In the genomic region with DNA sequence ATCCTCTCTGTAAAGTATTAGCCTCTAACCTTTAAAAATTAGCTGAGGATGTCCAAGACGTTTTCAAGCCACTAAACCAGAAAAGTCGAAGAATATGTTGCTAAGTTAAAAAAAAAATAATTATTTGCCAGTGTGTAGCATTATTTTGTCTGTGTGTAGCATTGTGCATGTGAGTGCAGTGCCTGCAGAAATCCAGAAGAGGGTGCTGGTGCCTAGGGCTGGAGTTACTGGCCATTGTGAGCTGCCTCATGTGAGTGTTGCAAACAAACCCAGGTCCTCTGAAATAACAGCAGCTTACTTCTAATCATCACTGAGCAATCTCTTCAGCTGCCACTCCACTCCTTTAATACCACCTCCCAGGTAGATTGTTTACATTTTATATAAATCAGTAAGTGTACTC, we compare ENCODE assay signal across 9 mouse cellular contexts.
DNase-seq lines count a peak whose midpoint lies in the region; TF ChIP-seq lines count a peak whose summit lies in the region.
"Had no signal": no experiment of that assay in that cellular context is flagged by ENCODE, and none has a peak within 500 bp of the region (broad histone marks: within the 10 kb centered on the region; RNA-seq: fewer than 3 reads in every experiment).

No protein-coding gene starts in this region.

- H3K36me3 ChIP-seq in E14TG2a.4 (ENCODE audit: insufficient read depth, low read length) = no peaks in the 10 kb centered on the region
- H3K36me3 ChIP-seq in embryonic facial prominence, embryonic 10.5 days (replicated peaks) = no peaks in the 10 kb centered on the region
- H3K36me3 ChIP-seq: neural tube, embryonic 15.5 days had no signal

- no peak for DNase-seq in layer of hippocampus, adult 2 months (ENCODE audit: low spot score in 2 of 2)
- no peak for DNase-seq in layer of hippocampus, adult 9-10 months (ENCODE audit: low spot score)
- DNase-seq in NIH3T3 (ENCODE audit: low read depth) = peak; percentile 34
- DNase-seq in embryonic facial prominence, embryonic 10.5 days (ENCODE audit: low spot score) = peak; percentile 34
- DNase-seq in Muller cell, postnatal 12 days (ENCODE audit: inconsistent ontology term) = no peak
- no peak for DNase-seq in left cerebral cortex, postnatal 36 days (ENCODE audit: low spot score in 2 of 2)
- DNase-seq: heart, postnatal 36 days had no signal

- H3K4me3 ChIP-seq in layer of hippocampus, adult 2 months = no peak overlapping the region
- no peak overlapping the region for H3K4me3 ChIP-seq in E14TG2a.4 (replicated peaks; ENCODE audit: low read length)
- no peak overlapping the region for H3K4me3 ChIP-seq in embryonic facial prominence, embryonic 10.5 days
- H3K4me3 ChIP-seq: neural tube, embryonic 15.5 days had no signal

- peak; percentile 74 for TF ChIP-seq CTCF in layer of hippocampus, adult 2 months (conservative IDR thresholded peaks at IDR 0.05)
- peak; percentile 96 for TF ChIP-seq CTCF in E14TG2a.4 (conservative IDR thresholded peaks at IDR 0.05; ENCODE audit: low read length)

- no peak overlapping the region for H3K27ac ChIP-seq in layer of hippocampus, adult 2 months
- no peak overlapping the region for H3K27ac ChIP-seq in embryonic facial prominence, embryonic 10.5 days (replicated peaks)

- WGBS in embryonic facial prominence, embryonic 10.5 days = 54% methylated on average over 2 of the region's 2 CpGs

- intact Hi-C loops in left cerebral cortex, postnatal 36 days (cut with DNase I) = no loop called here

- H3K4me1 ChIP-seq in E14TG2a.4 (replicated peaks; ENCODE audit: low read depth, low read length) = no peaks in the 10 kb centered on the region
- peaks cover 9% of the 10 kb centered on the region; the same call in 1 of the 2 replicates for H3K4me1 ChIP-seq in embryonic facial prominence, embryonic 10.5 days

- no peaks in the 10 kb centered on the region for H3K27me3 ChIP-seq in E14TG2a.4 (ENCODE audit: insufficient read depth, low read length)
- no peaks in the 10 kb centered on the region for H3K27me3 ChIP-seq in embryonic facial prominence, embryonic 10.5 days (replicated peaks; ENCODE audit: low read depth, poor library complexity, severe bottlenecking)
- H3K27me3 ChIP-seq: neural tube, embryonic 15.5 days had no signal

- peaks cover 18% of the 10 kb centered on the region for H3K9me3 ChIP-seq in E14TG2a.4 (ENCODE audit: low read length)
- H3K9me3 ChIP-seq in embryonic facial prominence, embryonic 10.5 days = no peaks in the 10 kb centered on the region
- H3K9me3 ChIP-seq: neural tube, embryonic 15.5 days had no signal

Comparison
In these comparisons a context has a peak if more than half of its experiments do, and no peak if none do; other contexts are left out.
1. DNase-seq: peak in NIH3T3 (single experiment) and embryonic facial prominence, embryonic 10.5 days (single experiment); none in layer of hippocampus, adult 2 months (0 of 2), layer of hippocampus, adult 9-10 months (single experiment), Muller cell, postnatal 12 days (single experiment) and left cerebral cortex, postnatal 36 days (0 of 2).